Mouse (Mus musculus): ENCODE data around the gene Grk6.

- no peak for TF ChIP-seq POLR2A (IDR thresholded peaks at IDR 0.05; ENCODE audit: low read depth, low read length)
- no peak for TF ChIP-seq CTCF (IDR thresholded peaks at IDR 0.05; ENCODE audit: extremely low read depth, insufficient read depth, insufficient read length, insufficient replicate concordance)
Measured at GRCm38 (mm10) chr13:55446483-55447105, 1.7 kb downstream of the Grk6 start.
